Mouse (Mus musculus): ENCODE measurements around the gene Gm21973. TPM values are rescaled to one million over a fixed set of nuclear protein-coding genes. Genes with fewer than 3 reads are reported as not detected.
A peak's percentile ranks its signal among the peaks of the same experiment; 100 is the strongest.

The Gm21973 gene
- not detected for total RNA-seq (2021)
- long read RNA-seq, experiment 1 = 0 reads
- long read RNA-seq, experiment 2 = 0 reads

GRCm38 (mm10) chr15:10325080-10325479, at the start of gene Gm21973:
Gene Gm21973, plus strand, starts transcription at chr15:10325380.
- no peak for DNase-seq

DNA sequence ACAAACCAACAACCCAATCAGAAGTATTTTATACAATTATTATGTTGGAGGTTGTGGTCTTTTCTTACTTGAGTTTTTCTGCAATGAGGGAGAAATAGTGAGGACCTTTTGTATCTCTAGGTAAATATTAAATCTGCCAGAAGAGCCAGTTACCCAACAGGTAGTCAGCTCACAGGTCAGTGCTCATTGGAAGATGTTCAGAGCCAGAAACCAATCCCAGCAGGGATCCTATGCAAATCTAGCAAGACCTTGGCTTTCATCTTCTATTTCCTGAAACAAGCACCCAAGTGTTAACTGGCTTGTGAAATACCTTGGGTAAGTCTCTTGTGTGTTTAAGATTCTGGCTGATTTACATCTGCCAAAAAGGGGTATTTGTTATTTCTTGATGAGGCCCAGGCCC, 48.8 kb upstream of the Gm21973 start:
- no peak for DNase-seq

DNA sequence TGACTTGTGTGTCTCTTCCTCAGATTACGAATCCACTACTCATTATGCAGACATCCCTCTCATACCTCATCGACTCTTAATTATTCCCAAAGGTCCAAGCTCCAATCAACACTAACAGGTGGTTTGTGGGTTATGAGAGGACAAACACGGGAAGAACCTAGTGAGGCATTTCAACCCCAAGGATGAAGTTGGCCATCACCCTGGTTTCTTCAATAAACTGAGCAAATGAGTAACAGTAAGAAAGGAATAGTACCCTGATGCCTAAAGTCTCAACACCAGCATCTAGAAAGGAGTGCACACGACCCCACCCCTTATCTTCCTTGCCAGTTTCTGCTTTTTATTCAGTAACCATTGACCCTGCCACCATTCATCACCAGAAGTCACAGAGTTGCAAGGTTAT, 47.7 kb upstream of the Gm21973 start:
- no peak for DNase-seq

- DNase-seq = no peak
These were observed 43.6 kb upstream of the Gm21973 start for GRCm38 (mm10) chr15:10281546-10281945.

- no peak for DNase-seq
These were observed 41.5 kb upstream of the Gm21973 start for GRCm38 (mm10) chr15:10283661-10284060.

DNA sequence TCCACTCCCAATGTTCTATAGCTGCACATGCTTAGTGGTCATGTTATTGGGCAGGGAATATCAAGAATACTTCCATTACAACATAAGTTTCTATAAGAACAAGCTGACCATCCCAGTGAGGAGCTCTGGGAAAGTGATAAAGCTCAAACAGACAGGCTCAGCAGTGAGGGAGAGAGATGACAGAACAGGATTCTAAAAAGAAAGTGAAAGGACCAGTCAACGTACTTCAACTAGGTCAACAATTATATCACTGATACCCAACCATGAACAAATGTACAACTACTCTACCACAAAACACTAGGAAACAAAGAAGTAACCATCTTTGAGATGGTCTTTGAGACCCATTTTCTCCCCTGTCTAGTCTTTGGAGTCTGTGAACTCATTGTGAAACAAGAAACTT, 28.6 kb upstream of the Gm21973 start:
- no peak for DNase-seq

DNA sequence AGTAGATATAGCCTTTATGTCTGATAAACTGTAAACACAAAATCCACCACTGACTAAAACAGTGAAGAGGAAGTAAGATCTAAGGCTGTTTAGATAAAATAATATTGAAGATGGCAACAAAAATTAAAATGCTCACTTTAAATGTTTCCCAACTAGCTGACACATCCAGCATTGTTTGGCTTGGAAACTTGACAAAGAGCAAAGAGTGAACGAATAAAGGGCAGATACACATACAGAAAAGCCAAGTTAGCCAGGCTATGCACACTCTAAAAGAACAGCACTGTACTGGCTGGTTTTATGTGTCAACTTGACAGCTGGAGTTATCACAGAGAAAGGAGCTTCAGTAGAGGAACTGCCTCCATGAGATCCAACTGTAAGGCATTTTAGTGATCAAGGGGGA, 27.1 kb upstream of the Gm21973 start:
- no peak for DNase-seq

GRCm38 (mm10) chr15:10299467-10299866, 25.7 kb upstream of the Gm21973 start:
- DNase-seq = no peak

DNA sequence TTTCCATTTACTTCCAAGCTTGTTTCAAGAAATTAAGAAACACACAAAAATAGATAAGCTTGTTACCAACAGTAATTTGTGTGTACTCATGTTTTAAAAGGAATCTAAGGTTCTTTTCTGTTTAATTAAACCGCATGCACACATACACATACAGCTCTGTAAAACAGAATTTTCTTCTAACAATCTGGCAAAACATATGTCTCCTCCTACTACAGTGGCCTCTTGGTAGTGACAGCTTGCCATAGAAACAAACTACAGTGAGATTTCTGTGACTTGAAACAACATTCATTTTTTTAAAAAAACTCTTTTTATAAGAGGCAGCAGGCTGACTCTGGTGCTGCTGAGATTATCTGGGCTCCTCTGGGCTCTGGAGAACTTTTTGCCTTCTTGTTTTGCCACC, 18.7 kb upstream of the Gm21973 start:
- DNase-seq = no peak

DNA sequence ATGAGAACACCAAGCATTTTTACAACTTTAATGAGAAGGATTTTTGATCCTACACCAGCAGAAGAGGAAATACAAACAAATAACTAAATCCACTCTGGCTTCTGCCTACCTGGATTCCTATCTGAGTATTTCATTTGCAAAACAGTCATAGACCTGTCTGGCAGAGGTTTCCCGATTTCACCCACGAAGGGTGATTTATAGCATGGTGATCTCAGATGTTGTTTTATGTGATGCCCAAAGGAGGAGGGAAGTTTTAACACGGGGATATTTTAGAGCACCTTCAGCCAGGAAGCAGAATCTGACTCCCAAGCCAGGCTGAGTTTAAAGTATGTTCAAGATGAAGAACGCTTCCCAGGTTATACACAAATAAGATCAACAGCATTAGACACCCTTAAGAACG, 13.4 kb upstream of the Gm21973 start:
- DNase-seq = no peak

GRCm38 (mm10) chr15:10313522-10314455, 11.4 kb upstream of the Gm21973 start:
- DNase-seq = peak; percentile 45

- no peak for DNase-seq
These were observed 5.4 kb downstream of the Gm21973 start for GRCm38 (mm10) chr15:10330626-10331025.

DNA sequence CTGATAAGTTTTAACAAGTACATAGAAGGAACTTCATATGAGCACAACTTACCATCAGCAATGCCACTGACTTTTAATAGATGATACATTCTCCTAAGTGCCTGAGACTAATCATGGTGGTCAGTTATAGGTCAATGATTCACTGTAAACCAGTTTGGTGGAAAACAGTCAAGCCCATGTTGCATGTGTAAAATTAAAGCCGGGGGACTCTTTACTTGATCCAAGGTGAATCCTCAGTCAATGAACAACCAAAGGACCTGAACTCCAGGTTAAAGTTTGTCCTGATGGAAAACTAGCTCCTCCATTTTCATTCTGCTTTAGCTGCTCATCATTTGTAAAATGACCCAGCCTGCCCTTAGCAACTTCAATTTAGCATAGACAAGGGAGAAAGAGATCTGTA, 7.4 kb downstream of the Gm21973 start:
- DNase-seq = no peak

GRCm38 (mm10) chr15:10338606-10339005, 13.4 kb downstream of the Gm21973 start:
- DNase-seq = no peak

- no peak for DNase-seq
These were observed 21.9 kb downstream of the Gm21973 start for GRCm38 (mm10) chr15:10347044-10347443.

DNA sequence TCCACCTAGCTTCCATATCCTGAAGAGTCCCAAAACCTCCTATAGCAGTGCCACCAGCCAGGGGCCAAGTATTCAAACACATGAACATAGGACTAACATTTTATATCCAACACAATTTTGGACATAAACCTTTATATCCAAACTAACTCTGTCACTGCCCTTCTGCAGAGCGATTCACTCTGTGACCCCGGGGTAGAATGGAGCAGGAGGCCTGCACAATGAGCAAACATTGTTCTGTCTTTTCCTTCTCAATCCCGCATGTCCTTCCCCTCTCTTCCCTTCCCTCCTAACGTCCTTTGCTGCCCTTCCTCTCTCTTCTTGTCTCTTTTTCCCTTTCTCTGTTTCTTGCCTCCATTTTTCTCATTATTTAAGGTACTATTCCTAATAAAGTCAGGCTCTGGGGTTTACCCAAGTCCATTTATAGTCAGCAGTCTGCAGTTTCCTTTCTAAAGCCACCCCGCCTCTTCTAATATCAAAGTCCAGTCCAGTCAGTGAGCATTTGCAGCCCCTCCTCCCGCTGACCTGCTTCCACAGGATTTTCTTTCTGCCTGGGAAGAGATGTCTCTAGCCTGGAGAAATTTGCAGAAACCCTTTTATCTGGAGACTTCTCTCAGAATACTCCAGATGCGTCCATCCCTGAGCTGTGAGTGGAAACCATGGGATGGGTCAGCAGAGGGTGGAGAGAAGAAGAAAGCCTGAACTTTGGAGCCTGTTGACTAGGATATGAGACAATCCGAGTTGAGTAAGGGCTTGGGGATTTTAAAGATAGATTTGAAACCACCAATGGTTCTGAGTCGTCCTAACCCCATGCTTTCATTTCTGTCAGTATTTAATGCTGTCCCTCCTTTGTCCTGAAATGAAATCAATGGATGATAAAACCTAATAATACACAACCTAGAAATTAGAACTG, 33.1 kb downstream of the Gm21973 start, which contains the start of gene Agxt2:
Gene Agxt2, plus strand, starts transcription at position 494 of the 910 bp plus-strand sequence.
- no peak for DNase-seq

DNA sequence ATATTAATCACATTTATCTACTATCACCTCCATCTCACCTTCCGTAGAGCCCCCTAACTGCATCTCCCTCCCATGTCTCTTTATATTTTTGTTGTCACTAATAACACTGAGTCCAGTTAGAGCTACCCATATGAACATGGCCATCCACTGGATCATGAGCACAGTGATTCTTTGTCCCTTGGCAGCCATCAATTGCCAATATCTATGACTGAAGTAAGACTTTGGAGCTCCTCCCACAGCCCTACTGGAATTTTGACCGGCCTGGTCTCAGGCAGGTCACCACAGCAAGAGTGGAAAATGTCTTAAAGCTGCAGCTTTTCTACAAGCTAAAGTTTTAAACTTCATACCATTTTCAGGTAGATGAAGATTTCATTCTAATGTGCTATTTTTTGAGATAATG, 41.2 kb downstream of the Gm21973 start:
- DNase-seq = no peak

DNA sequence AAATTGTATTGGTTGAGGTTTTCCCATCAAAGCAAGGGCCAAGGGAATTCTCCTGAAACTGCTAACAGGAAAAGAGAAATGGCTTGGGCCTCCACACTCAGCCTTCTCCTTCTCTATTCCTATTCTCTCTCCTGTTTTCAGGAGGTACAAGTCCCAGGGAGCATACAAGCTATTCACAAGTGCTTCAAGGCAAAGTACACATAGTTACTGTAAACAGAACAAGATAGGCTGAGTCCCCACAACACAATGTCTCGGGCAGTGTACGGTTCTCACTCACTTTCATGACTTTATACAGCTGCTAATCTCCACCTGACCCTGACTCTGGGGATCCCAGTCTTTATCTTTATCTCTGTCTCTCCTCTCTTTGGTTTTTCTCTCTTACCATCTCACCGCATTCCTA, 50.2 kb downstream of the Gm21973 start:
- no peak for DNase-seq

GRCm38 (mm10) chr15:10378338-10378959, 53.3 kb downstream of the Gm21973 start:
- no peak for DNase-seq

DNA sequence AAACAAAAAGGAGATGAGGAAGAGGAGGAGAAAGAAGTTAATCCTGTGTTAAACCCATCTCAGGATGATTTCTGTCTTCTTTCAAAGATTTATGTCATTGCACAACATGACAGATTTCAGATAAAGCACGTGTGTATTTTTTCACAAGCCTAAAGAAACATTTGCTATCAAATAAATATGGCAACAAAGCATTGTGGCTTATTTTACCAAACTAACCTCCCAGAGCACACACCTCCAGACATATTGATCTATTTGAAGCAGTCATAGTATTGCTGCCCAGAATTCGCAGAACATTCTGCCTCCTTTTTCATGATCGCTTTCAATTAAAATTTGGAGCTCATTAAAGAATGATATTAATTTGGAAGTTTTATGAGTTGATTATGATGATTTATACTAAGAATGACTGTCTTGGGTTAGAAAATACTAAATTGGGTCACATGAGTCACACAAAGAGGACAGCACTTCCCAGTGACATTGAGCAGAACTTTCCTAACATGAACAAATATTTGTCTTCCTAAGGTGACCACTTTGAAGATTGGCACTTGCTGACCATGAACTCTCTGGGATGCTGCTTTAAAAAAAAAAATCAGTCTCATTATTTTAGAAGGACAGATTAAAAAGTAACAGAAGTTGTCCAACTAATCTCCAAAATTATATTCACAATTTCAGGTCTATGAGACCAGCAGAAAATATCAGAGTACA, 54.7 kb downstream of the Gm21973 start:
- DNase-seq = no peak

GRCm38 (mm10) chr15:10387263-10387662, 62.1 kb downstream of the Gm21973 start:
- DNase-seq = no peak

DNA sequence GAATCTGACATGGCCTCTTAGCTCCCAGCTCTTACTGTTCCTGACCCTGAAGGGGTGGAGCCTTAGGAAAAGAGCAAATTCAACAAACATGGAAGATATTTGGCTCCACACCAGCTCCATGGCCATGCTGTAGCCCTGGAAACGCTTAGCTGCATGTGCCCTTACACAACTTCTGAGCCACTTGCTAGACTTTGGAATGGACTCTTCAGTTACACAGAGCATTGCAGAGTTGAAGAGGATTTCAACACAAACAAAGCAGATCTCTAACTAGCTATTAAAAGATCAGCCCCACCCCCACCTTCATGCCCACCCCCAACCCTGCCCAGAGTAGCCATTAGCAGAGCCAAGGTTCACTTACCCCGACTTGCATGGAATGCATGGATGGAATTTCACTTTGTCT, 74.6 kb downstream of the Gm21973 start:
- DNase-seq = no peak

Measured in gastrocnemius, postnatal 10 days (tissue).